7 mouse cellular contexts compared by ENCODE assay signal in genomic region chr6:83136881-83137575, GRCm38 (mm10). TPM values are rescaled to one million over a fixed set of nuclear protein-coding genes. Genes with fewer than 3 reads are reported as not detected.
DNase-seq lines count a peak whose midpoint lies in the region; ATAC-seq and TF ChIP-seq lines count a peak whose summit lies in the region.

No protein-coding gene starts in this region.

- H3K4me2 ChIP-seq in hindbrain, postnatal 0 days (ENCODE audit: low read depth, low read length) = peak overlapping the region; percentile 55
- peak overlapping the region; percentile 64 for H3K4me2 ChIP-seq in liver, embryonic 15.5 days
- H3K4me2 ChIP-seq in neural tube, embryonic 14.5 days (ENCODE audit: low read depth, low read length) = peak overlapping the region; percentile 50

- WGBS in hindbrain, postnatal 0 days = 2% methylated on average over 25 of the region's 26 CpGs
- 3% methylated on average over 26 of the region's 26 CpGs for WGBS in liver, embryonic 15.5 days (ENCODE audit: insufficient replicate concordance)
- 1% methylated on average over 26 of the region's 26 CpGs for WGBS in neural tube, embryonic 14.5 days

- DNase-seq in G1E (ENCODE audit: low spot score) = peak; percentile 74
- DNase-seq in adrenal gland, postnatal 25 days = peak; percentile 72
- DNase-seq in gastrocnemius, adult 18-20 months (ENCODE audit: low spot score) = peak; percentile 68
- peak; percentile 71 for DNase-seq in hindbrain, postnatal 0 days (ENCODE audit: low spot score)
- DNase-seq in right cerebral cortex, postnatal 4 days = no peak

- peak overlapping the region; percentile 89 for H3K27ac ChIP-seq in hindbrain, postnatal 0 days
- H3K27ac ChIP-seq in liver, embryonic 15.5 days (replicated peaks) = peak overlapping the region; percentile 81
- peak overlapping the region; percentile 85 for H3K27ac ChIP-seq in neural tube, embryonic 14.5 days (ENCODE audit: low read depth, low read length)

- H3K4me3 ChIP-seq in G1E (ENCODE audit: low read depth, low read length) = peak overlapping the region; percentile 74
- H3K4me3 ChIP-seq in hindbrain, postnatal 0 days (ENCODE audit: low read length) = peak overlapping the region; percentile 28
- peak overlapping the region; percentile 55 for H3K4me3 ChIP-seq in liver, embryonic 15.5 days (replicated peaks)
- peak overlapping the region; percentile 29 for H3K4me3 ChIP-seq in neural tube, embryonic 14.5 days (ENCODE audit: low read depth, low read length)

- H3K9me3 ChIP-seq in G1E (replicated peaks) = no peaks in the 10 kb centered on the region
- H3K9me3 ChIP-seq in hindbrain, postnatal 0 days (ENCODE audit: low read length) = no peaks in the 10 kb centered on the region
- no peaks in the 10 kb centered on the region for H3K9me3 ChIP-seq in liver, embryonic 15.5 days (replicated peaks)
- no peaks in the 10 kb centered on the region for H3K9me3 ChIP-seq in neural tube, embryonic 14.5 days (ENCODE audit: control insufficient read depth, low read length)

- no peak for TF ChIP-seq CTCF in G1E (IDR thresholded peaks at IDR 0.05; ENCODE audit: low read depth, low read length)
- no peak for TF ChIP-seq CTCF in hindbrain, postnatal 0 days (IDR thresholded peaks at IDR 0.05; ENCODE audit: low read depth)

- H3K36me3 ChIP-seq in G1E (replicated peaks) = peaks cover 12% of the 10 kb centered on the region
- no peaks in the 10 kb centered on the region for H3K36me3 ChIP-seq in hindbrain, postnatal 0 days (ENCODE audit: insufficient read depth, low read length)
- H3K36me3 ChIP-seq in liver, embryonic 15.5 days (replicated peaks) = no peaks in the 10 kb centered on the region
- H3K36me3 ChIP-seq in neural tube, embryonic 14.5 days (ENCODE audit: control insufficient read depth, insufficient read depth, low read length) = no peaks in the 10 kb centered on the region

- peak; percentile 51 for ATAC-seq in G1E (ENCODE audit: extremely low read depth, insufficient number of reproducible peaks, low FRiP score, poor library complexity, severe bottlenecking)
- peak; percentile 76 for ATAC-seq in hindbrain, postnatal 0 days
- ATAC-seq in liver, embryonic 15.5 days (ENCODE audit: insufficient read depth) = peak; percentile 51
- ATAC-seq in neural tube, embryonic 14.5 days (ENCODE audit: low read depth) = peak; percentile 74

- H3K27me3 ChIP-seq in G1E (ENCODE audit: insufficient read depth, low read length) = peaks cover 3% of the 10 kb centered on the region; the same call in 1 of the 2 replicates
- H3K27me3 ChIP-seq in hindbrain, postnatal 0 days (ENCODE audit: insufficient read depth, low read length) = no peaks in the 10 kb centered on the region
- peaks cover 71% of the 10 kb centered on the region for H3K27me3 ChIP-seq in liver, embryonic 15.5 days
- no peaks in the 10 kb centered on the region for H3K27me3 ChIP-seq in neural tube, embryonic 14.5 days (ENCODE audit: control insufficient read depth, insufficient read depth, low read length)

- H3K4me1 ChIP-seq in G1E (ENCODE audit: insufficient read depth, low read depth, low read length) = peaks cover 46% of the 10 kb centered on the region
- peaks cover 12% of the 10 kb centered on the region; the same call in 1 of the 2 replicates for H3K4me1 ChIP-seq in hindbrain, postnatal 0 days (ENCODE audit: insufficient read depth, low read length)
- peaks cover 50% of the 10 kb centered on the region for H3K4me1 ChIP-seq in liver, embryonic 15.5 days (replicated peaks)
- peaks cover 8% of the 10 kb centered on the region for H3K4me1 ChIP-seq in neural tube, embryonic 14.5 days (ENCODE audit: control insufficient read depth, insufficient read depth, low read length)

- peak overlapping the region; percentile 46 for H3K9ac ChIP-seq in hindbrain, postnatal 0 days (replicated peaks; ENCODE audit: low read length)
- peak overlapping the region; percentile 51 for H3K9ac ChIP-seq in liver, embryonic 15.5 days
- peak overlapping the region; percentile 58 for H3K9ac ChIP-seq in neural tube, embryonic 14.5 days (replicated peaks; ENCODE audit: low read depth, low read length)

RNA-seq across cellular contexts. Expression of gene Rtkn, which starts 1.8 kb away (rescaled TPM):
- total RNA-seq in G1E (2014; fragmentation: Nextera tagmentation) (6.8 and 7.6 TPM in 2 replicates), G1E (2017) (4.0 and 4.9 TPM in 2 replicates)
- polyA plus RNA-seq in G1E (2012) = 34.2 and 48.4 TPM in 2 replicates
- 17.6 and 22.6 TPM in 2 replicates for total RNA-seq in adrenal gland, postnatal 25 days (2021)
- 10 to 100 TPM in 1 of 2 experiments, 1 to 10 TPM in 1; 9.3 to 11.7 TPM for total RNA-seq in gastrocnemius, adult 18-20 months (2021)
- 40.0 and 73.6 TPM in 2 replicates for total RNA-seq in hindbrain, postnatal 0 days (2014; rRNA removed)
- polyA plus RNA-seq in hindbrain, postnatal 0 days (2015; fragmentation: Nextera tagmentation; extraction: Ambion mirVana) = 20.8 and 21.1 TPM in 2 replicates
- 12.1 and 17.9 TPM in 2 replicates for polyA plus RNA-seq in liver, embryonic 15.5 days (2015; fragmentation: Nextera tagmentation; extraction: Ambion mirVana)
- 6.3 and 8.8 TPM in 2 replicates for polyA plus RNA-seq in neural tube, embryonic 14.5 days (2014; fragmentation: Nextera tagmentation; extraction: Ambion mirVana)

RNA-seq across cellular contexts. Expression of gene Ino80b, which starts 11.8 kb away (rescaled TPM):
- total RNA-seq in G1E (2014; fragmentation: Nextera tagmentation) (19.7 and 20.5 TPM in 2 replicates), G1E (2017) (21.1 and 27.1 TPM in 2 replicates)
- polyA plus RNA-seq in G1E (2012) = 121 and 171 TPM in 2 replicates
- 24.3 and 31.3 TPM in 2 replicates for total RNA-seq in adrenal gland, postnatal 25 days (2021)
- total RNA-seq in gastrocnemius, adult 18-20 months (2021) = 10 to 100 TPM; 15.6 to 15.7 TPM
- 26.7 and 31.0 TPM in 2 replicates for total RNA-seq in hindbrain, postnatal 0 days (2014; rRNA removed)
- 12.0 and 14.8 TPM in 2 replicates for polyA plus RNA-seq in hindbrain, postnatal 0 days (2015; fragmentation: Nextera tagmentation; extraction: Ambion mirVana)
- polyA plus RNA-seq in liver, embryonic 15.5 days (2015; fragmentation: Nextera tagmentation; extraction: Ambion mirVana) = 5.0 and 5.3 TPM in 2 replicates
- polyA plus RNA-seq in neural tube, embryonic 14.5 days (2014; fragmentation: Nextera tagmentation; extraction: Ambion mirVana) = 13.5 and 14.3 TPM in 2 replicates

RNA-seq across cellular contexts. Expression of gene Wbp1, which starts 15.7 kb away (rescaled TPM):
- total RNA-seq in G1E (2014; fragmentation: Nextera tagmentation) = 30.8 and 49.1 TPM in 2 replicates
- 94.7 and 104 TPM in 2 replicates for total RNA-seq in G1E (2017)
- 32.3 and 47.9 TPM in 2 replicates for polyA plus RNA-seq in G1E (2012)
- 92.3 and 118 TPM in 2 replicates for total RNA-seq in adrenal gland, postnatal 25 days (2021)
- total RNA-seq in gastrocnemius, adult 18-20 months (2021) = 10 to 100 TPM; 46.4 to 46.7 TPM
- total RNA-seq in hindbrain, postnatal 0 days (2014; rRNA removed) = 182 and 209 TPM in 2 replicates
- polyA plus RNA-seq in hindbrain, postnatal 0 days (2015; fragmentation: Nextera tagmentation; extraction: Ambion mirVana) = 99.6 and 101 TPM in 2 replicates
- polyA plus RNA-seq in liver, embryonic 15.5 days (2015; fragmentation: Nextera tagmentation; extraction: Ambion mirVana) = 29.6 and 30.2 TPM in 2 replicates
- 129 and 146 TPM in 2 replicates for polyA plus RNA-seq in neural tube, embryonic 14.5 days (2014; fragmentation: Nextera tagmentation; extraction: Ambion mirVana)

RNA-seq across cellular contexts. Expression of gene Wdr54, which starts 19.2 kb away (rescaled TPM):
- not detected in 2 replicates for total RNA-seq in G1E (2014; fragmentation: Nextera tagmentation)
- total RNA-seq in G1E (2017) = 0.27 TPM in 1 of 2 replicates, not detected in the other
- polyA plus RNA-seq in G1E (2012) = not detected in 2 replicates
- 1.2 and 5.1 TPM in 2 replicates for total RNA-seq in adrenal gland, postnatal 25 days (2021)
- 1 to 10 TPM; 1.2 to 1.9 TPM for total RNA-seq in gastrocnemius, adult 18-20 months (2021)
- 8.5 and 13.8 TPM in 2 replicates for total RNA-seq in hindbrain, postnatal 0 days (2014; rRNA removed)
- polyA plus RNA-seq in hindbrain, postnatal 0 days (2015; fragmentation: Nextera tagmentation; extraction: Ambion mirVana) = 19.9 and 20.0 TPM in 2 replicates
- 0.35 and 0.59 TPM in 2 replicates for polyA plus RNA-seq in liver, embryonic 15.5 days (2015; fragmentation: Nextera tagmentation; extraction: Ambion mirVana)
- 18.2 and 25.7 TPM in 2 replicates for polyA plus RNA-seq in neural tube, embryonic 14.5 days (2014; fragmentation: Nextera tagmentation; extraction: Ambion mirVana)

RNA-seq across cellular contexts. Expression of gene 1700003E16Rik, which starts 19.2 kb away (rescaled TPM):
- not detected in 2 replicates for total RNA-seq in G1E (2014; fragmentation: Nextera tagmentation)
- total RNA-seq in G1E (2017) = 0.12 and 0.16 TPM in 2 replicates
- not detected in 2 replicates for polyA plus RNA-seq in G1E (2012)
- total RNA-seq in adrenal gland, postnatal 25 days (2021) = 0.61 and 1.2 TPM in 2 replicates
- total RNA-seq in gastrocnemius, adult 18-20 months (2021) = under 1 TPM in 1 of 2 experiments, not detected in 1; 0.14 TPM
- 12.7 and 17.8 TPM in 2 replicates for total RNA-seq in hindbrain, postnatal 0 days (2014; rRNA removed)
- 10.2 and 11.4 TPM in 2 replicates for polyA plus RNA-seq in hindbrain, postnatal 0 days (2015; fragmentation: Nextera tagmentation; extraction: Ambion mirVana)
- 0.10 and 0.17 TPM in 2 replicates for polyA plus RNA-seq in liver, embryonic 15.5 days (2015; fragmentation: Nextera tagmentation; extraction: Ambion mirVana)
- polyA plus RNA-seq in neural tube, embryonic 14.5 days (2014; fragmentation: Nextera tagmentation; extraction: Ambion mirVana) = 4.2 and 7.8 TPM in 2 replicates
